Mouse (Mus musculus): ENCODE results near the gene Limch1.

Gene Limch1

GRCm38 (mm10) chr5:66784624-66785361 is 39.2 kb downstream of the Limch1 start:
- no peak for DNase-seq (ENCODE audit: extremely low read depth, low read depth)

- DNase-seq (ENCODE audit: extremely low read depth, low read depth) = no peak
Measured at GRCm38 (mm10) chr5:66785995-66786620, 40.5 kb downstream of the Limch1 start.

GRCm38 (mm10) chr5:66786621-66787061 is 41.0 kb downstream of the Limch1 start:
- DNase-seq (ENCODE audit: extremely low read depth, low read depth) = no peak

- no peak for DNase-seq (ENCODE audit: extremely low read depth, low read depth)
Measured at GRCm38 (mm10) chr5:66789041-66789440, 43.4 kb downstream of the Limch1 start.

- no peak for DNase-seq (ENCODE audit: extremely low read depth, low read depth)
Measured at GRCm38 (mm10) chr5:66791161-66791560, 45.5 kb downstream of the Limch1 start.

- DNase-seq (ENCODE audit: extremely low read depth, low read depth) = no peak
Measured at GRCm38 (mm10) chr5:66793251-66793650, 47.6 kb downstream of the Limch1 start.

GRCm38 (mm10) chr5:66797326-66797725 is 51.7 kb downstream of the Limch1 start:
- no peak for DNase-seq (ENCODE audit: extremely low read depth, low read depth)

- no peak for DNase-seq (ENCODE audit: extremely low read depth, low read depth)
Measured at GRCm38 (mm10) chr5:66798135-66798534, 52.5 kb downstream of the Limch1 start.

GRCm38 (mm10) chr5:66798591-66799003 is 53.0 kb downstream of the Limch1 start:
- DNase-seq (ENCODE audit: extremely low read depth, low read depth) = no peak

DNA sequence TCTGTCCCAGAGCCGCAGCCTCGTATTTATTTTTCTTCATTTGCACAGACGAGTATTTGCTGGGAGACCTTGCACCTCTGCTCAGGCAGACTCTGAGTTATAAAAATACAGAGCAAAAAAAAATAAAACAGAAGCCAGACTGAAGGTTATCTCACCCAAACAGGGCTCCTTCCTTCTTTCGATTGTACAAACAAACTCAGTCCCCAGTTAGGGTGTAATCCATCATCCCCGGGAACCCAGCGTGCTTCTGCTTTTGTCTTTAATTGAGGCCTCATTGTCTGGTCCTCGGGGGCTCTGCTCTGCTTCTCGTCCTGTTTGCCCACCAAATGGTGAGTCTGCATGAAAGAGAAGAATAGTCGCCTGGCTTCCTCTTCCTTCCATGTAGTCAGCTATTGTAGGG is 54.6 kb downstream of the Limch1 start:
- peak; percentile 65 for DNase-seq (ENCODE audit: extremely low read depth, low read depth)

GRCm38 (mm10) chr5:66800977-66801376 is 55.4 kb downstream of the Limch1 start:
- DNase-seq (ENCODE audit: extremely low read depth, low read depth) = no peak

DNA sequence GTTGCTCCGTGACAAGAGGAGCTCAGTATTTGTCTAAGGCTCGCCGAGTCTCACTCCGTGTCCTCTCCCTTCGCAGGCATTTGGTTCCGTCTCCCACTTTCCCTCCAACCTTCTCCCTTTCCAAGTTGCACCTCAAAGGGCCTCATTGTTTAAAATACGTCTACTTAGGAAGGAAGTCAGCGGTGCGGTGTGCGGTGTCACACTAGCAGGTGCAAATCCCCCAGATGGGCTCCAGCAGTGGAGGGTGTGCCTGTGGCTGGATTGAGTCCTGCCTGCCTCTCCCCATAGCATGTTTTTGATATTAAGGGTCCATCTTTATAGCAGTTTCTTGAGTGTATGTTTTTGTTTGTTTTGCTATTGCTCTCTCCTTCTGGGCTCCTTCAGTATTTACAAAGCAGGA is 56.6 kb downstream of the Limch1 start:
- DNase-seq (ENCODE audit: extremely low read depth, low read depth) = no peak

- DNase-seq (ENCODE audit: extremely low read depth, low read depth) = no peak
Measured at GRCm38 (mm10) chr5:66806335-66806734, 60.7 kb downstream of the Limch1 start.

DNA sequence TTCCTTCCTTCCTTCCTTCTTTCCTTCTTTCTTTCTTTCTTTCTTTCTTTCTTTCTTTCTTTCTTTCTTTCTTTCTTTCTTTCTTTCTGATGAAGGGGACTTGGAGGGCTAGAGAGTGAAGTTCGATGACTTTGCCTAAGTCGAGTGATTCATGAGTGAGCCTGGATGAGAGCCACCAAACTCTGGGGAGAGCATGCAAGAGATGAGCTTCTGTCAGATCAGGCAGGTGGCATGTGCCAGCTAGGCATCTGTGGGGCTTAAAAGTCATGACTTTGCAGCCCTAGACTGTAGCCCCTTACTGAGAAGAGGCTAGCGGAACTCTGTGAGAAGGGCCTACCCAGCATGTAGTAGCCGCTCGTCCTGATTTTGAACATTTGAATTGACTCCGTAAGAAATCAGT is 62.1 kb downstream of the Limch1 start:
- DNase-seq (ENCODE audit: extremely low read depth, low read depth) = no peak

DNA sequence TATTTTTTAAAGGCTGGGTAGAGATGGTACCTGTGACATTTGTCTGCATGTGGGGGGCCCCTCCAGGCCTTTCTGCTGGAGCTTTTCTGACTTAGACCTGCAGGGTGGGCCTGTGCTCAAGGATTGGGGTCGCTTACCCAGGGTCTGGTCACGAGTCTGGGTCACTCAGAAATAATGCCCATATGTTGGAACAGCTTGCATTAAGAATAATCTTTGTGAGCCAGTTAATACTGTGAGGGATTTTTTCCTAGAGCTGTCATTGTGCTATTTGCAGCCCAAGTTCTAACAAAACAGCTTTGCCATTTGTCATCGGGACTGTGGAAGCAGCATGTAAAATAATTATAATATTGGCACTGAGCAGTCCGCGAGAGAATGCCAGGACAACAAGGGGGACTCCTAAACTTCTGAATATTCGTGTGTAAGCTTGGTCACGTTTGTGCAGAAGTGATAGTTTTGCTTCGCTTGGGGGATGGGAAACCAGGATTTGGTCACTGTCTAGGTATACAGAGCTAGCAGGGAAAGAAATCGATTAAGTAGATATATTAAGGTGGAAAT is 63.5 kb downstream of the Limch1 start:
- no peak for DNase-seq (ENCODE audit: extremely low read depth, low read depth)

DNA sequence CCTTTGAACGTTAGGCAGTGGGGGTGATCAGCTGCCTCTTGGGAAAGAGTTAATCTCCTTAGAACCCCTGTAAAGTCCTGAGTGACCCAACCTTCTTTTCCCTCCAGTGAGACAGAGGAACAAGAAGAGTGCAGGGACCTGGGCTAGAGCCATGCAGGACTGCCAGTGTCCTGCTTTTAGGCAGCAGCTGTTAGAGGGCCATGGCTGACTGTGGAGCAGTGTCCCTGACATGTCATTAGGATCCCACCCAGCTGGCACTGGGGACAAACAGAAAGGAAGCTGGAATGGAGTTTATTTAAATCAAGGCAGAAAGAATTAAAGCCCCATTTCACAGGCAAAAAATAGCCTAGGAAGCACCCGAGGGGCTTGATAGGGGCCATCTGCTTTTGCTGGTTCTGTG is 64.8 kb downstream of the Limch1 start:
- DNase-seq (ENCODE audit: extremely low read depth, low read depth) = no peak

DNA sequence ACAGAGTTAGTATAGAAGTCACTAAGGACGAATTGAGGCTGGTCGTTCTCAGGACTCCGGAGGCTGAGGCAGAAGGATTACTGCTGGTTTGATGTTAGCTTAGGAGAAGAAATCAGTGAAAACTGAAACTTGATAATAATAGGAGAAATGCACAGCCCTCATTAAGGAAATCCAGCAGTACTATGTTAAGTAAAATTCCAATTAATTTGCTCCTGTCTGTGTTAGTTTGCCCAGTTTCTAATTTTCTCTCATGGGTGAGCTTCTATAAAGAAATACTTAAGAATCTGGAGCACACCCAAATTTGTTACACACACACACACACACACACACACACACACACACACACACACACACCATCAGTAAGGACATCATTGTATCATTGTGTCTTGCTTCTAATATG is 69.0 kb downstream of the Limch1 start:
- no peak for DNase-seq (ENCODE audit: extremely low read depth, low read depth)

DNA sequence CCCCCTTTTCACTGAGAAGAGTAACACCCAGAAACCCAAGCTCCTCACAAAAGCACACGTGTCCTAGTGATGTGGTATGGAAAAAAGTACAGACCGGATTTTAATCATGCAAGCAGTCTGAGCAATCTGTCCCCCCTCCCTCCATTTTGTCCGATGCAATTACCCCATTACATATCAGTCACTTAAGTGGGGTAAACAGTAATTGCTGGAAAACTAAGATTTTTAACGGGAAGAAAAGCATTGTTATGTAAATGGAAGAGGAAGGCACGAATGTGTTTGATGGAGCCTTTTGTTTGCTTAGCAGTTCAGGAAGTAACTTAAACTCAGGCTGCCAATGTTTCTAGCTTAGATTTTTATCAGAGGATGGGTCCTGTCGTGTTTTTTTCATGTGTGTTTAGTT is 70.2 kb downstream of the Limch1 start:
- DNase-seq (ENCODE audit: extremely low read depth, low read depth) = no peak

DNA sequence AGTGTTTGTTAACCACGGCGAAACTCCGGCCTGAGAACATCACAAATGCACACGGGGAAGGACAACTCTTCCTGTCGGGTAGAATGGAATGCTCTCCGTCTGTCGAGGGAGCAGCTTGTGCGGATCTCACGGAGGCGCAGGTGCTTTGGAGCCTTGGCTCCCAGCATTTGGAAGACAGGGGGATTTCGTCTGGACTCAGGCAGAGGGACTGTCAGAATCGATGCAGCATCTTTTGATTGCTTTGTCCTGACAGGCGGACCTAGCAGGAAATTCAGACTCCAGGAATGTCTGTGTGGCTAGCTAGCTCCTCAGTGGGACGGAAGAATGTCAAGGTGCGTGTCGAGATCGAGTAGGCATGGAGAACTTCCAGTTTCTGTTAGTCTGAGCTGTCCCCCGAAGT is 71.1 kb downstream of the Limch1 start:
- no peak for DNase-seq (ENCODE audit: extremely low read depth, low read depth)

- DNase-seq (ENCODE audit: extremely low read depth, low read depth) = no peak
Measured at GRCm38 (mm10) chr5:66817184-66817956, 71.7 kb downstream of the Limch1 start.

DNA sequence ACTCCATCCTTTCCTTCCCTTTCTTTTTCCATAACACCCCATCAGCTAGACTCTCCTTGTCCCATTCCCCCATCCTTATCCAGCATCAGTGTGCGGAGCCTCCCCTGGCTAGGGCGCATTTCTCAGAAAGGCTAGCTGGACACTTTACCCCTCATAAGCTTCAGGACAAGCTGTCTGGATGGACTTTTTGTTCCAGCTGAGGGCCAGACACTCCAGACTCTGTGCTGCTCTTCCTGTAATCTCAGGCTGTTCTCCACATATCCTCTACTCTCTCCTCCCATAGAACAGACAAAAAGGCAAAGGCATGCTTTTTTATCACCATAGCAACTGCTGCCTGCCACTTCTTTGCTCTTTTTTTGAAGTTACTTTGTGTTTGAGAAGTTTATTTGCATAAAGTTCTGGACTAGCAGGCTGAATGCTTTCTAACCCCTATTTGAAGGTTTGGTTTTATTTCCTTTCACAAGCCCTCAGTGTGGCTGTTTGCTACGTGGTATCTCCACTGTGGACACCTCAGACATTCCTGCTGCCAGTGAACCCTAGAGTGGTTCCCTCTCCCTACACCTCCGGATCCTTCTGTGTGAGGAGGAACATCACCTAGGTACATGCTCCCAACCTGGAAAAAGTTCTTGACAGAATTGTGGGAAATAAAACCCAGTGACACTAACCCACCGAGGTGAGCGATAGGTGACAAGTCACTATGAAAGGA is 77.0 kb downstream of the Limch1 start:
- no peak for DNase-seq (ENCODE audit: extremely low read depth, low read depth)
